Mouse (Mus musculus): Measurements from ENCODE around the gene Abhd14a. TPM values are rescaled to one million over a fixed set of nuclear protein-coding genes. Genes with fewer than 3 reads are reported as not detected.

The Abhd14a gene
- polyA plus RNA-seq (2015; fragmentation: Illumina TruSeq; extraction: RNeasy Lipid Tissue Mini Kit (QIAGEN cat#74804); ENCODE audit: insufficient read depth, low read depth, low replicate concordance), result 9.6 TPM

GRCm38 (mm10) chr9:106447348-106447747, at the start of gene Abhd14a, which contains the start of gene Abhd14b:
Gene Abhd14a, minus strand, starts transcription at chr9:106447678.
Gene Abhd14b, plus strand, starts transcription at chr9:106447459.

GRCm38 (mm10) chr9:106476924-106477484, 29.5 kb upstream of the Abhd14a start, which contains the start of gene Parp3:
Gene Parp3, minus strand, starts transcription at chr9:106476949.

GRCm38 (mm10) chr9:106475663-106476001, 28.2 kb upstream of the Abhd14a start, which contains the start of gene Rrp9:
Gene Rrp9, plus strand, starts transcription at chr9:106475963.

GRCm38 (mm10) chr9:106465571-106466200, 18.2 kb upstream of the Abhd14a start, which contains the start of gene Gpr62:
Gene Gpr62, minus strand, starts transcription at chr9:106465938.

GRCm38 (mm10) chr9:106453271-106454070, 6.0 kb upstream of the Abhd14a start, which contains the start of gene Pcbp4:
Gene Pcbp4, plus strand, starts transcription at chr9:106453291.

GRCm38 (mm10) chr9:106429221-106430014, 18.1 kb downstream of the Abhd14a start, which contains the start of gene Rpl29:
Gene Rpl29, plus strand, starts transcription at chr9:106429454.

Other genes with a start within 250 kb of the Abhd14a start
- gene Ppm1m, start 247.9 kb downstream of the Abhd14a start, polyA plus RNA-seq (2015; fragmentation: Illumina TruSeq; extraction: RNeasy Lipid Tissue Mini Kit (QIAGEN cat#74804); ENCODE audit: insufficient read depth, low read depth, low replicate concordance), result 10.4 TPM
- gene Twf2, start 244.6 kb downstream of the Abhd14a start, polyA plus RNA-seq (2015; fragmentation: Illumina TruSeq; extraction: RNeasy Lipid Tissue Mini Kit (QIAGEN cat#74804); ENCODE audit: insufficient read depth, low read depth, low replicate concordance), result 7.6 TPM
- not detected for gene Tlr9, start 225.1 kb downstream of the Abhd14a start, polyA plus RNA-seq (2015; fragmentation: Illumina TruSeq; extraction: RNeasy Lipid Tissue Mini Kit (QIAGEN cat#74804); ENCODE audit: insufficient read depth, low read depth, low replicate concordance)
- gene Alas1, start 199.0 kb downstream of the Abhd14a start, polyA plus RNA-seq (2015; fragmentation: Illumina TruSeq; extraction: RNeasy Lipid Tissue Mini Kit (QIAGEN cat#74804); ENCODE audit: insufficient read depth, low read depth, low replicate concordance), result 11.3 TPM
- gene Poc1a, start 166.6 kb downstream of the Abhd14a start, polyA plus RNA-seq (2015; fragmentation: Illumina TruSeq; extraction: RNeasy Lipid Tissue Mini Kit (QIAGEN cat#74804); ENCODE audit: insufficient read depth, low read depth, low replicate concordance), result 1.6 TPM
- gene Dusp7, start 79.0 kb downstream of the Abhd14a start, polyA plus RNA-seq (2015; fragmentation: Illumina TruSeq; extraction: RNeasy Lipid Tissue Mini Kit (QIAGEN cat#74804); ENCODE audit: insufficient read depth, low read depth, low replicate concordance), result 6.9 TPM
- 331 TPM for gene Rpl29, start 18.2 kb downstream of the Abhd14a start, polyA plus RNA-seq (2015; fragmentation: Illumina TruSeq; extraction: RNeasy Lipid Tissue Mini Kit (QIAGEN cat#74804); ENCODE audit: insufficient read depth, low read depth, low replicate concordance)
- gene Acy1, start 9.4 kb downstream of the Abhd14a start, polyA plus RNA-seq (2015; fragmentation: Illumina TruSeq; extraction: RNeasy Lipid Tissue Mini Kit (QIAGEN cat#74804); ENCODE audit: insufficient read depth, low read depth, low replicate concordance), result 5.6 TPM
- gene Abhd14b, start 219 bp downstream of the Abhd14a start, polyA plus RNA-seq (2015; fragmentation: Illumina TruSeq; extraction: RNeasy Lipid Tissue Mini Kit (QIAGEN cat#74804); ENCODE audit: insufficient read depth, low read depth, low replicate concordance), result 17.9 TPM
- 18.9 TPM for gene Pcbp4, start 5.6 kb upstream of the Abhd14a start, polyA plus RNA-seq (2015; fragmentation: Illumina TruSeq; extraction: RNeasy Lipid Tissue Mini Kit (QIAGEN cat#74804); ENCODE audit: insufficient read depth, low read depth, low replicate concordance)
- not detected for gene Gpr62, start 18.3 kb upstream of the Abhd14a start, polyA plus RNA-seq (2015; fragmentation: Illumina TruSeq; extraction: RNeasy Lipid Tissue Mini Kit (QIAGEN cat#74804); ENCODE audit: insufficient read depth, low read depth, low replicate concordance)
- 9.6 TPM for gene Rrp9, start 28.3 kb upstream of the Abhd14a start, polyA plus RNA-seq (2015; fragmentation: Illumina TruSeq; extraction: RNeasy Lipid Tissue Mini Kit (QIAGEN cat#74804); ENCODE audit: insufficient read depth, low read depth, low replicate concordance)
- 8.3 TPM for gene Parp3, start 29.3 kb upstream of the Abhd14a start, polyA plus RNA-seq (2015; fragmentation: Illumina TruSeq; extraction: RNeasy Lipid Tissue Mini Kit (QIAGEN cat#74804); ENCODE audit: insufficient read depth, low read depth, low replicate concordance)
- not detected for gene Iqcf1, start 52.3 kb upstream of the Abhd14a start, polyA plus RNA-seq (2015; fragmentation: Illumina TruSeq; extraction: RNeasy Lipid Tissue Mini Kit (QIAGEN cat#74804); ENCODE audit: insufficient read depth, low read depth, low replicate concordance)
- not detected for gene Iqcf5, start 66.9 kb upstream of the Abhd14a start, polyA plus RNA-seq (2015; fragmentation: Illumina TruSeq; extraction: RNeasy Lipid Tissue Mini Kit (QIAGEN cat#74804); ENCODE audit: insufficient read depth, low read depth, low replicate concordance)
- not detected for gene Iqcf3, start 114.0 kb upstream of the Abhd14a start, polyA plus RNA-seq (2015; fragmentation: Illumina TruSeq; extraction: RNeasy Lipid Tissue Mini Kit (QIAGEN cat#74804); ENCODE audit: insufficient read depth, low read depth, low replicate concordance)
- not detected for gene Iqcf4, start 123.3 kb upstream of the Abhd14a start, polyA plus RNA-seq (2015; fragmentation: Illumina TruSeq; extraction: RNeasy Lipid Tissue Mini Kit (QIAGEN cat#74804); ENCODE audit: insufficient read depth, low read depth, low replicate concordance)
- not detected for gene Iqcf6, start 178.9 kb upstream of the Abhd14a start, polyA plus RNA-seq (2015; fragmentation: Illumina TruSeq; extraction: RNeasy Lipid Tissue Mini Kit (QIAGEN cat#74804); ENCODE audit: insufficient read depth, low read depth, low replicate concordance)
- not detected for gene Grm2, start 208.4 kb upstream of the Abhd14a start, polyA plus RNA-seq (2015; fragmentation: Illumina TruSeq; extraction: RNeasy Lipid Tissue Mini Kit (QIAGEN cat#74804); ENCODE audit: insufficient read depth, low read depth, low replicate concordance)
- 18.5 TPM for gene Tex264, start 238.2 kb upstream of the Abhd14a start, polyA plus RNA-seq (2015; fragmentation: Illumina TruSeq; extraction: RNeasy Lipid Tissue Mini Kit (QIAGEN cat#74804); ENCODE audit: insufficient read depth, low read depth, low replicate concordance)